Mouse (Mus musculus) hindlimb bud, embryonic 11.5 days (tissue): ENCODE data around the gene Farp1.
"Not testable (repeated sequence)": the region's sequence is repeated elsewhere in the genome, so short reads cannot be mapped to it uniquely, and the experiment has no call there.

Experiments
- DNase-seq: peaks from one replicate; pipeline ENCODE4 v3.0.0-alpha.2; 2012; ENCODE audit warnings: low read depth, low spot score; ENCODE audit errors: extremely low spot score

The Farp1 gene

GRCm38 (mm10) chr14:121180611-121181010, 145.6 kb downstream of the Farp1 start:
- no peak for DNase-seq

- no peak for DNase-seq
These were observed 146.8 kb downstream of the Farp1 start for GRCm38 (mm10) chr14:121181798-121182197.

- no peak for DNase-seq
These were observed 148.0 kb downstream of the Farp1 start for GRCm38 (mm10) chr14:121182967-121183366.

GRCm38 (mm10) chr14:121183414-121184130, 148.6 kb downstream of the Farp1 start:
- DNase-seq: no peak

- no peak for DNase-seq
These were observed 149.4 kb downstream of the Farp1 start for GRCm38 (mm10) chr14:121184351-121184750.

- DNase-seq: no peak
These were observed 151.4 kb downstream of the Farp1 start for GRCm38 (mm10) chr14:121186402-121186894.

GRCm38 (mm10) chr14:121189840-121190239, 154.8 kb downstream of the Farp1 start:
- DNase-seq: not testable (repeated sequence)

- DNase-seq: no peak
These were observed 155.4 kb downstream of the Farp1 start for GRCm38 (mm10) chr14:121190386-121190785.

- DNase-seq: no peak
These were observed 156.7 kb downstream of the Farp1 start for GRCm38 (mm10) chr14:121191739-121192138.

GRCm38 (mm10) chr14:121192394-121192793, 157.4 kb downstream of the Farp1 start:
- no peak for DNase-seq

- no peak for DNase-seq
These were observed 159.0 kb downstream of the Farp1 start for GRCm38 (mm10) chr14:121193981-121194380.

- DNase-seq: peak; percentile 33
These were observed 164.0 kb downstream of the Farp1 start for GRCm38 (mm10) chr14:121198915-121199572.

- no peak for DNase-seq
These were observed 164.8 kb downstream of the Farp1 start for GRCm38 (mm10) chr14:121199789-121200188.

GRCm38 (mm10) chr14:121200353-121200752, 165.4 kb downstream of the Farp1 start:
- DNase-seq: no peak

GRCm38 (mm10) chr14:121201178-121201577, 166.2 kb downstream of the Farp1 start:
- no peak for DNase-seq

- no peak for DNase-seq
These were observed 170.5 kb downstream of the Farp1 start for GRCm38 (mm10) chr14:121205459-121205858.

GRCm38 (mm10) chr14:121207441-121208158, 172.6 kb downstream of the Farp1 start:
- no peak for DNase-seq

- DNase-seq: no peak
These were observed 173.1 kb downstream of the Farp1 start for GRCm38 (mm10) chr14:121208159-121208515.

GRCm38 (mm10) chr14:121210318-121210717, 175.3 kb downstream of the Farp1 start:
- no peak for DNase-seq

GRCm38 (mm10) chr14:121213650-121214049, 178.7 kb downstream of the Farp1 start:
- DNase-seq: no peak

GRCm38 (mm10) chr14:121214636-121215257, 179.7 kb downstream of the Farp1 start:
- no peak for DNase-seq
